Mouse (Mus musculus) layer of hippocampus, adult 9-10 months (tissue): Measurements from ENCODE around the gene Ccdc155.
A peak's percentile ranks its signal among the peaks of the same experiment; 100 is the strongest.
"Not testable (repeated sequence)": the region's sequence is repeated elsewhere in the genome, so short reads cannot be mapped to it uniquely, and the experiment has no call there.

Experiments used
- DNase-seq: peaks from one replicate; pipeline ENCODE4 v3.0.0; 2022; ENCODE audit warnings: low spot score

The Ccdc155 gene

GRCm38 (mm10) chr7:45163735-45164490, 40.8 kb downstream of the Ccdc155 start, which contains the start of gene Slc17a7:
TSS of gene Slc17a7 (plus strand) at chr7:45163949.
- no peak for DNase-seq

GRCm38 (mm10) chr7:45162996-45163615, 41.6 kb downstream of the Ccdc155 start:
- DNase-seq, result no peak

- DNase-seq, result no peak
These were observed 42.1 kb downstream of the Ccdc155 start for GRCm38 (mm10) chr7:45162551-45162950.

GRCm38 (mm10) chr7:45161612-45162473, 42.8 kb downstream of the Ccdc155 start:
- DNase-seq, result peak; percentile 86

- no peak for DNase-seq
These were observed 43.8 kb downstream of the Ccdc155 start for GRCm38 (mm10) chr7:45160866-45161265.

GRCm38 (mm10) chr7:45160316-45160800, 44.3 kb downstream of the Ccdc155 start:
- DNase-seq, result no peak

- DNase-seq, result no peak
These were observed 45.7 kb downstream of the Ccdc155 start for GRCm38 (mm10) chr7:45158991-45159390.

GRCm38 (mm10) chr7:45157459-45157858, 47.2 kb downstream of the Ccdc155 start:
- DNase-seq, result no peak

GRCm38 (mm10) chr7:45156206-45156605, 48.5 kb downstream of the Ccdc155 start:
- no peak for DNase-seq

- DNase-seq, result no peak
These were observed 49.1 kb downstream of the Ccdc155 start for GRCm38 (mm10) chr7:45155590-45155989.

- DNase-seq, result no peak
These were observed 49.6 kb downstream of the Ccdc155 start for GRCm38 (mm10) chr7:45154993-45155514.

- DNase-seq, result peak; percentile 93
These were observed 50.3 kb downstream of the Ccdc155 start, which contains the start of the genes Pih1d1 and Aldh16a1 for GRCm38 (mm10) chr7:45154096-45154992. TSS of gene Pih1d1 (plus strand) at chr7:45154303. TSS of gene Aldh16a1 (minus strand) at chr7:45154584.

- DNase-seq, result no peak
These were observed 51.1 kb downstream of the Ccdc155 start for GRCm38 (mm10) chr7:45153586-45153985.

- DNase-seq, result not testable (repeated sequence)
These were observed 51.6 kb downstream of the Ccdc155 start for GRCm38 (mm10) chr7:45153052-45153451.

- no peak for DNase-seq
These were observed 53.4 kb downstream of the Ccdc155 start for GRCm38 (mm10) chr7:45151303-45151702.

- DNase-seq, result no peak
These were observed 54.4 kb downstream of the Ccdc155 start for GRCm38 (mm10) chr7:45150321-45150720.

GRCm38 (mm10) chr7:45149545-45149944, 55.1 kb downstream of the Ccdc155 start:
- DNase-seq, result no peak

- no peak for DNase-seq
These were observed 56.1 kb downstream of the Ccdc155 start for GRCm38 (mm10) chr7:45148534-45149098.

GRCm38 (mm10) chr7:45147899-45148298, 56.8 kb downstream of the Ccdc155 start:
- DNase-seq, result no peak

GRCm38 (mm10) chr7:45147267-45147666, 57.4 kb downstream of the Ccdc155 start:
- no peak for DNase-seq

GRCm38 (mm10) chr7:45145460-45145859, 59.2 kb downstream of the Ccdc155 start:
- no peak for DNase-seq
